Mouse (Mus musculus): ENCODE data around the gene Larp7.

The Larp7 gene

DNA sequence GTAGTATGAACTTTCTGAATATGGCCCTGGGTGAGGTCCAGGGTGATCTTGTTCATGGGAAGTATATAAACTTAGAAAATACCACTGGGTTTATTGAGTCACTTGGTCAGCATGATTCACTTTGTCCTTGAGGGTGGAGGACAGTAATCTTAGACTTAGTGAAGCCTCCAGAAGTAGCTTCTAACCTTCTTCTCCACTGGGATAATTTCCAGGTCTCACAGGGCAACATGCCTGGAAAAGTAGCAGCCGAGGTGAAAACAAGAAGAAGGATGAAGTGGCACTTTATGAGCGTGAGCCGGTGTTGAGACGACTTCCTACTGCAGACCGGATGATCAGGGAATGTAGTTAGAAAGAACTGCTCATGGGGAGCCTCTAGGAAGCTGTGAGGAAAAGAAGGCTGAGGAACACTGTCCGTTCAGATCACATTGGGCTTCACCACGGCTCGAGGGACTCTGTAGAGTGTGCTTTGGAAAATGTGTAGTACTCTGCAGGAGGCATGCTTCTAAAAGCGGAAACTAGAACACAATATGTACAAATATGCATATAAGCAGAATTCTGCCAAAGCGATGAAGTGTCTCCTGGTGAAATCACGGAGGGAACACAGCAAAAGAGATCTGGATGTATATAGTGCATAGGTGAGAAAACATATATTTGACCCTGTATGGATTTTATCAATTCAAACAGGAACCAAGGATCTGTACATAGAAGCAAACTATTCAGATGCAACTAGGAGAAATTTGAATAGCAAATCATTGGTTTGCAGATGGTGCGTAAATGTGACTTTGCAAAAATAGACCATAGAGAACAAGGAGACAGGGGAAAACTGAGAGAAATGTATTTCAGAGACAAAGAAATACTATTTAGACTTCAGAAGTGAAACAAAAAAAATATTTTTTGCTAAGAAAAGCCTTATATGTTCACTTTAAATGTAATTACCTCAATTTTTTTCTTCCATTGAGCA, 41.1 kb downstream of the Larp7 start:
- no peak for DNase-seq (ENCODE audit: low read depth, low spot score)

DNA sequence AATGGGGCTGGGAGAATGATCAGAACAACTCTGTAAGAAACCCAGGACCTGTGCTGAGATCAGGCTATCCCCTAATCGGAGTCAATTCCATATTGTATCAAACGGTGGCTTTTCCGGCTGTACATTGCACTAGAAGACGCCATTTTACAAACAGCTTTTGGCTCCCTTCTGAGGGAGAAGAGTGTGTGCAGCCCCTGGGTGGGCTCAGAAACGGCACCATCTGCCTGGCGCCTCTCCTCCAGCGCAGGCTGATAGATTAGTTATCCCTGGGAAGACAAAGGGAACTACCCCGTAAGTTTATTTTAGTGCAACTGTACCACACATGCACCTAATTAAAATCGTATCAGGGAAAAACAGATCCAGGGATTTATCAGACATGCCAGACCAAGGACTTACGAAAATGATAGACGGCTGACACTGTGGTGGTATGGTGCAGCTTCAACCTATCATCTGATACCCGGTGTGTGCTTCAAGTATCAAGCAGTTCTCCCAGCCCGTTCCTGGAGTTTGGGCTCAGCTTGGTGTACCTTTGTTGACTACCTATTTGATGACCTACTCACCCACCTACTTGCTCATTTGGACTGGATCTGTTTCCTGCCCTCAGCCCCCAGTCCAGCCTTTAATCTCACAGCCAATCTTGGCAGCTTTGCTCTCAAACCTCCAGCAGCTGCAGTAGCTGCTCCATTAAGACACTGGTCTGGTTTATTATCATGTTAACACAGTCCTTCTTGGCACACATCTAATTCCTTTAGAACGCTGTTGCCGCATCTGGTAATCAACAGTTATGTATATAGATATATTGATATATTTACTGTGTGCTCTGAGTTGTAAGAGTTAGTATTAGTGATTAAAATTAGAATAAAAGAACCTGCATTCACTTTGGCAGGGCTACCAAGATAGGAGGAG, 45.0 kb downstream of the Larp7 start:
- DNase-seq (ENCODE audit: low read depth, low spot score), result no peak

DNA sequence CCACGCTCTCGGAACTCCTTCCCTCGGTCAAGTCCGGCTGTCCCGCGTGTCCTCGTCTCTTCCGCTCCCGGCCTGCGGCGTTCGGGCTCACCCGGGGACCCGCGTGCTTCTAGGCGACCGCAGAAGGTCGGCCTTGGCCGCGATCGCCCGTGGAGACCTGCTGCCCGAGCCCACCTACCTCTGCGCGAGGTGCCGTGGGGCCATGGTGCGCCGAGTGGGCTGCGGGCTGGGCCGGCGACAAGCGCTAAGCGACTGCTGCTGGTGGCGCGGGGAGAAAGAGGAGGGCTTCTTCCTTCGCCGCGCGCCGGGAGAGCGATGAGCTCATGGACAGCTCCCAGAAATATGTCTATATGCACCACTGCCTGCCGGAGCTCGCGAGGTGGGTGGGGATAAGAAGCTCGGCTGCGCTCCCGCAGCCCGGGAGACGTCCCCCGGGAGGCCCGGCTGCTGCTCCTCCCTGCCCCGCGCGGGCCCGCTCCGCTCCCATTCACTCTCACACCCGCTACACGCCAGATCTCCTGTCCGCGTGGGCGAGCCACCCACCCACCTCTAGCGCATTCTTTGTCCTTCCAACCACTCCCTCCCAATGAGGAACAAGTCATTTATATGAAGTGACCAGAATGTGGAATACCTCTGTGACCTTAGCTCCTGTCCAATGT, 54.3 kb downstream of the Larp7 start, which contains the start of gene Ank2:
TSS of gene Ank2 (minus strand) at position 609 of the 659 bp plus-strand sequence.
- peak; percentile 14 for DNase-seq (ENCODE audit: low read depth, low spot score)

DNA sequence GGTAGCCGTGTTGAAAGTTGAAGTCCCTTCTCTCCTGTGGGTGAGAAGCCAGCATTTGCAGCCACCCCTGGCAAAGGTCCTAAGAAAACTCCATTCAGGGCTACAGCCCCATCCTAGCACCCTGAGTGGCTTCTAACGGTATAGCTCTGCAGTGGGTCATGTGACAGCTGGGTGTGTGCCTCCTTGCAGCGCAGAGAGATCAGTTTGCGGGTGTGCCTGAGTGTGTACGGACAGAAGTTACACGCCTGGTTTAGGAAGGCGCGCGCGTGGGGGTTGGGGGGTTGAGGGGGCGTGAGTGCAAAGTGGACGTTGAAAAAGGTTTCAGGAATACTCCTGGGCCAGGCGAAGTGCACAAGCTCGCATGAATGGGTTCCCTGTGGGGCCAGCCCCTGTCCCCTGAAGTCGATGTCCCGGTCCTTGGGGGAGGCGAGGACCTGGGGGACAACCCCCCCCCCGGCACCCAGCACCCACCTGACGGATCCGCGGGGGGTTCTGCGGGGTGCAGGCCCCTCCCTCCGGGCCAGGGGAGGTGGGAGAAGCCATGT, 54.9 kb downstream of the Larp7 start:
- DNase-seq (ENCODE audit: low read depth, low spot score), result no peak

DNA sequence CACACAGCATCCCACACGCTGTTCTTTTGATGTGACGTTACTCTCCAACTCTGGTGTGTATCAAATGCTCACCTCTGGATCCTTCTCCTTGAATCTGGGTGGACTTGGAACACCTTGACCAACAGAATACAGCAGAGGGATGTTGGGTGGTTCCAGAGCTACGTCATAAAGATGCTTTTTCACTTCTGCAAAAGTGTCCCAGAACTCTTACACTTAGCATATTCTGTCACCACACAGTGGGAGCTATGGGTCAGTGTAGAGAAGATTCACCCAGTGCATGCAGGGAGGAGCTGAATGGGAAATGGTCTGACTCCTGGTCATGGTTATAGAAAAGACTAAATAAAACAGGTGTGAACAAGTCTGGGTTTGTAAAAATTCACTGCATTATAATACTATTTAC, 60.5 kb downstream of the Larp7 start:
- DNase-seq (ENCODE audit: low read depth, low spot score), result no peak

DNA sequence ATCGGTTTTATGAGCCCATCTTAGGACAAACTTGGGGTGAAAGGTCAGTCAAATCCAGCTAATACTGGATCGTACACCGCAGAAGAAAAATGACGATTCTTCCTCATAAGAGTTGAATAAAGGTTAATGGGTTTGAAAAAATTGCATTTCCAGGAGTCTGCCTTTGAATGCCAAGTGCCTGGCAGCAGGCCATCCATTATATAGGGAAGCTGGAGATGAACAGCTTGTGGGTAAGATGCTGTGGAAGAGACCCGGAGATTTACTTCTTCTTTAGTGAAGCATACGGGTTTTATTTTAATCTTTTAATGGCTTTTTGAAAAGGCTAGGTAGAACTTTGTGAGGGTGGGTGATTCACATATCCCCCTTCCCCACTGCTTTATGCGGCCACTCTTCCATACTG, 65.8 kb downstream of the Larp7 start:
- no peak for DNase-seq (ENCODE audit: low read depth, low spot score)

All from WW6 (cell line).